Mouse (Mus musculus) mesoderm, embryonic 11.5 days (tissue): ENCODE measurements around the gene Fam13a.

ENCODE experiments used
- DNase-seq: peaks from one replicate; pipeline ENCODE4 v3.0.0-alpha.2; 2012; ENCODE audit warnings: low read depth, low spot score

The Fam13a gene

GRCm38 (mm10) chr6:58882271-58882670 lies 142.1 kb downstream of the Fam13a start:
- DNase-seq, result no peak
